Mouse (Mus musculus): ENCODE measurements at regions not wholly inside any gene's neighbourhood (a gene's known extent, or its start where the extent isn't known, plus 50 kb on each side); places are given as distances from the start of the nearest gene placed in this dataset.

DNA sequence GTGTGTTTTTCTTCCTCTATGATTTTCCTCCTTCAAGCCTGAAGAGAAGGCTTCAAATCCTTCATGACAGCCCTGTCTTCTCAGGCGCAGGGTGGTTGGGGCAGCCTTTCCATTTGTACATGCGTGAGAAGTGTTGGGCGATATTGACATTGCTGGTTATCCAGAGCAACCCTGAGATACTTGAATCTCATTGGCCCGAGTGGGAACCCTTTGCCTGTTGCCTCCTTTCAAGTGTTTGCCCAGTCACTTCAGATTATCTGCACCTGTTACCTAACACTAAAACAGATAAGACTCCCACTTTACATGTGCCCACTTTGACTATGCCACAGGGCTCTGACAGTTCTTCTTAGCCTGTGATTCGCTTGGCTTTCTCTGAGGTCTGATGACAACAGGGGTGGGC is 258.3 kb downstream of the Sox2 start:
- H3K27me3 ChIP-seq, result no peaks in the 10 kb centered on the region

DNA sequence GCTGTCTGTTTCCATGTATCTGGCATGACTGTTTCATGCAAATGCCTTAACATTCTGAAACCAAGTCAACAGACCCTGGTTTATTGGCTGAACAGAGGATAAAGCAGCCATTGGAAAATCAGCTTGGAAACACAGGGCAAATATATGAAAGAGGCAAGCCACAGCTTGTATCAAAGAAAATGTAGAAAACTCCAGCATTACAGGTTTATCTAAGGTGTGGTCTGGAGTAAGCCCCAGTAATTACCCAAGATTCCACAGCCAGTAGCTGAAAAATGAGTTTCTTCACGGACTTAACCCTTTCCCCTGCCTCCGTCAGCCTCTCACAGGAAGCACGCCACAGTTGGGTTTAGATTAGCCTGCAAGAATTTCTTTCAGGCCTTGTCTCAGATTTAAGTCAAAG is 259.1 kb downstream of the Sox2 start:
- Histone ChIP-seq H3K27me3 (no peaks in the 10 kb centered on the region), H3K9ac (no peak overlapping the region), H3K4me3 (no peak overlapping the region), H3K4me2 (no peak overlapping the region), H3K4me1 (peaks cover 5% of the 10 kb centered on the region), H3K27ac (no peak overlapping the region), H3K36me3 (ENCODE audit: poor library complexity, severe bottlenecking) (no peaks in the 10 kb centered on the region), H3K9me3 (replicated peaks) (no peaks in the 10 kb centered on the region)
- WGBS, result 87% methylated on average over 3 of the region's 3 CpGs
- no peak for ATAC-seq

More for the DNA sequence above, 258.3 kb downstream of the Sox2 start:
- 91% methylated on average over 5 of the region's 5 CpGs for WGBS
- Histone ChIP-seq H3K36me3 (ENCODE audit: poor library complexity, severe bottlenecking) (no peaks in the 10 kb centered on the region), H3K9me3 (replicated peaks) (no peaks in the 10 kb centered on the region), H3K9ac (no peak overlapping the region), H3K27ac (no peak overlapping the region), H3K4me3 (no peak overlapping the region), H3K4me2 (no peak overlapping the region), H3K4me1 (peaks cover 5% of the 10 kb centered on the region)
- no peak for ATAC-seq

DNA sequence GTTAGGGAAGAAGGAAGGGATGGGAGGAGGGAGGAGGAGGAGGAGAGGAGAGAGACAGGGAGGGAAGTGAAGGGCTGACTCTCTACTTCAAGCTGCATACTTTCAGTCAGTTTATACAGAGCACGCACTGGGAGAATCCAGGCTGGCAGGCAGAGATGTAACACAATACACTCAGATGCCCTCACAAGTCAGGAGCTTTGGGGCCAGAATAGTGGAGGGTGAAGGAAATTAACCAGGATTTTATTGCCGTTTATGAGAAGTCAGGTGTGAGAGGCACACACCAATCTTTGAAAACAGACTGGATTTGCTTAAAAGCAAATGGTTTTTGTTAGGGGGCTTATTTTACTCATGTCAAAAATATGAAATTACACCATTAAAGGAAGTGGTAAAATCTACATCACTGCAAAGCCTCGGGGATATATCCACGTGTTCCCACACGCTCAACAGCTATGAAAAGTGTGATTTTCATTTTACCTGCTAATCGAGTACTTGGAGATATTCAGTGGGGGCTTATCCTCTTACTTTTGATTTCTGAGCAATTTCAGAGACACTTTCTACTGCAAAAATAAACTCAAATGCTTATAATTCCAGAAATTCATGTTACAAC is 268.2 kb downstream of the Sox2 start:
- H3K36me3 ChIP-seq (ENCODE audit: poor library complexity, severe bottlenecking), result no peaks in the 10 kb centered on the region
- H3K9ac ChIP-seq, result no peak overlapping the region
- 62% methylated on average over 6 of the region's 6 CpGs for WGBS
- no peak overlapping the region for H3K4me2 ChIP-seq
- H3K27me3 ChIP-seq, result no peaks in the 10 kb centered on the region
- no peak overlapping the region for H3K4me3 ChIP-seq
- H3K4me1 ChIP-seq, result no peaks in the 10 kb centered on the region
- no peak for ATAC-seq
- H3K27ac ChIP-seq, result no peak overlapping the region
- no peaks in the 10 kb centered on the region for H3K9me3 ChIP-seq (replicated peaks)

DNA sequence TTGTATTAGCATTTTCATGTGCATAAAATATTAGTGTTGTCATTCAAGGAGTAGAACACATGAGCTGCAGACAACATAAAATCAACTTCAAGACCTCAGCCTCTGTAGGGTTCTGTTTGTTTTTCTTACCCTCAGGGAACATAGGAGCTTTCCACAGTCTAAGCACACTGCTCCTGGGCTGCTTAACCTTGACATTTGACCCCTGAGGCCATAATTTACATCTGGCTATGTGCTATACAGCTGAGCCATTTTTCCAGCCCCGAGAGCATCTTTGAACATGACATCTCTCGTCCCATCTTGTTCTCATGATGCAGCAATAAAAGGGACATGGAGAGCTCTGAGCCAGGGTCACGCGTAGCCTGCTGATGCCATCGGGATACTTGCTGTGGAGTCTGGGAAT is 270.3 kb downstream of the Sox2 start:
- H3K27ac ChIP-seq, result no peak overlapping the region
- H3K4me1 ChIP-seq, result no peaks in the 10 kb centered on the region
- no peaks in the 10 kb centered on the region for H3K9me3 ChIP-seq (replicated peaks)
- no peak overlapping the region for H3K9ac ChIP-seq
- no peak for ATAC-seq
- WGBS, result 90% methylated on average over 5 of the region's 5 CpGs
- H3K4me3 ChIP-seq, result no peak overlapping the region
- H3K4me2 ChIP-seq, result no peak overlapping the region
- H3K36me3 ChIP-seq (ENCODE audit: poor library complexity, severe bottlenecking), result no peaks in the 10 kb centered on the region
- H3K27me3 ChIP-seq, result no peaks in the 10 kb centered on the region

DNA sequence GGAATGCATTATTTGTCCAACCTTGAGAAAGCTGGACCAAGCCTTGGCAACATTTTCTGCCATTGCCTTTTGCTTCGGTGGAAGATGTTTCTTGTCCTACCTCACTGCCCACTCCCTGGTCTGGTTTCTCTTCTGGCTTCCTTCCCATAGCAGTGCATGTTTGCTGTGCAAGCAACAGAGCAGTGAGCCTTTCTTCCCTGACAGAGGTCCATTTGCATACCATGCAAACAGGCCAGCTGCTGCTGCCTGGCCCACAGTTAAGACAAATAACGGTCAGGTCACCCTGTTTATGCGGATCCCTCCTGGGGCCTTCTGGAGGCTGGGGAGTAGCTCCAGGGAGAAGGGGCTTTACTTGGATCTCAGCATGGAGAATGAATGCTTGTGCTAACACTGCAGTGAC is 299.7 kb downstream of the Sox2 start:
- ATAC-seq, result peak; percentile 75; the same call in 1 of the 2 replicates
- Histone ChIP-seq H3K27me3 (no peaks in the 10 kb centered on the region), H3K4me1 (peaks cover 6% of the 10 kb centered on the region), H3K36me3 (ENCODE audit: poor library complexity, severe bottlenecking) (no peaks in the 10 kb centered on the region), H3K9me3 (replicated peaks) (no peaks in the 10 kb centered on the region), H3K27ac (no peak overlapping the region), H3K9ac (no peak overlapping the region), H3K4me3 (no peak overlapping the region), H3K4me2 (no peak overlapping the region)
- WGBS, result 32% methylated on average over 3 of the region's 3 CpGs

DNA sequence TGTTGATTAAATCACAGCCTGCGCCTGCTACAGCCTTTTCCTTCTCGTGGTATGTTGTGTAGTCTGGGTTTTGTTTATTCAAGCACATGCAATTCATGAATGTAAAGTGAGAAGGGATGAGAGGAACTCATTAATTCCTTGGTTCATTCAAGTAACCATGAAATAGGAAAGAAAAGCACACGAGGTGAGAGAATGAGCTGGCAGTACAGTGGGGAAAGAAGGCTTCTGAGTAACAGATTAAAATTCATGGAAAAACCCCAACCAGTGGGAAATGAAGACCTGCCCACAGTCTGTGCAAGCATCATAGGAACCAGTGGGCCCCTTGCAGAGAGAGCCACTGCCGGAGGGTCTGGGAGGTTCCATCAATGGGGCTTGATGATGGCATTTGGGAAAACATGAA is 306.0 kb downstream of the Sox2 start:
- WGBS, result 28% methylated on average over 4 of the region's 4 CpGs
- Histone ChIP-seq H3K27me3 (no peaks in the 10 kb centered on the region), H3K4me2 (no peak overlapping the region), H3K36me3 (ENCODE audit: poor library complexity, severe bottlenecking) (no peaks in the 10 kb centered on the region), H3K9me3 (replicated peaks) (no peaks in the 10 kb centered on the region), H3K9ac (no peak overlapping the region), H3K4me1 (peaks cover 14% of the 10 kb centered on the region), H3K27ac (no peak overlapping the region), H3K4me3 (no peak overlapping the region)
- ATAC-seq, result peak; percentile 62

DNA sequence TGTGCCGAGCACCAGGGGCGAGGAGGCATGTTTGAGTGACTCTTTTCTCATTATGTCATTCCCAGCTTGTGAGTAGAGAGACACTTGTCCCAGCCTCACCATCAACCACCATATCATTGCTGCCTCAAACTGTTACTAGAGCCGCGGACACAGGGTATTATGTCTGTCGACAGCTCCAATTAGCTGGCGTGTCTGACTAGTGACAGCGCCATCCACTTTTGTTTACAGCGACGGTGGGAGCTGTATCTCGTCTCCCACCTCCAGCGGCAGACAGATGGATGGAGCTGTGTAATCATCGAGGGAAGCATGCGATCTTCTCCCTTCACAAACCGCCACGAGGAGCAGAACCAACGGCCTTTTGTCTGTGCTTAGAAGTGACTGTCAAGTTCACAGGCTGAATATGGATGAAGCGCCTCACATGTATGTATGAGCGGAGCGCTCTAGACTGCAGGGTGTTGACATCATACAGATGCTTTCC is 308.9 kb downstream of the Sox2 start:
- Histone ChIP-seq H3K4me2 (peak overlapping the region; percentile 16; the same call in 1 of the 2 replicates), H3K9me3 (replicated peaks) (no peaks in the 10 kb centered on the region), H3K27me3 (no peaks in the 10 kb centered on the region), H3K4me3 (no peak overlapping the region), H3K4me1 (peaks cover 14% of the 10 kb centered on the region), H3K27ac (no peak overlapping the region; the same call in 1 of the 2 replicates), H3K36me3 (ENCODE audit: poor library complexity, severe bottlenecking) (no peaks in the 10 kb centered on the region), H3K9ac (no peak overlapping the region)
- peak; percentile 68 for ATAC-seq
- 62% methylated on average over 19 of the region's 19 CpGs for WGBS

DNA sequence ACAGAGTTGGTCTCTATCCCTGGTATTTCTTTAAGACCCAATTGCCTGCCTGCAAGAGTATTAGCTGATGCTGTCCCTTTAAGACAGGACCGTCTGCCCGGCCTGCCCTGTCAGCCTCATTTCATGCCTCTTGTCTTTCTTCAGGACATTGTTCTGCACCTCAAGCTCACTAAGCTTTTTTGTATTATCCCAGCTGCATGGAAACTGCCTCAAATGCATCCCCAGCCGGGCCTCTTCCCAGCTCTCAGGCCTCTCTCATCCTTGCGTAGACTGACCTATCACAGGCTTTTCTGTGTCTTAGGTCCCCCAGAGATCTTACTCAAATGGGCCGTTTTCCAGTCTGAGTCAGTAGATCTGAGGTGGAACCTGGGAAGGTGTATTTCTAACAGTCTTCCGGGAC is 316.2 kb downstream of the Sox2 start:
- Histone ChIP-seq H3K27me3 (no peaks in the 10 kb centered on the region), H3K4me2 (no peak overlapping the region), H3K4me3 (no peak overlapping the region), H3K9me3 (replicated peaks) (no peaks in the 10 kb centered on the region), H3K9ac (no peak overlapping the region), H3K27ac (no peak overlapping the region), H3K4me1 (peaks cover 13% of the 10 kb centered on the region), H3K36me3 (ENCODE audit: poor library complexity, severe bottlenecking) (no peaks in the 10 kb centered on the region)
- 9% methylated on average over 6 of the region's 6 CpGs for WGBS
- no peak for ATAC-seq

DNA sequence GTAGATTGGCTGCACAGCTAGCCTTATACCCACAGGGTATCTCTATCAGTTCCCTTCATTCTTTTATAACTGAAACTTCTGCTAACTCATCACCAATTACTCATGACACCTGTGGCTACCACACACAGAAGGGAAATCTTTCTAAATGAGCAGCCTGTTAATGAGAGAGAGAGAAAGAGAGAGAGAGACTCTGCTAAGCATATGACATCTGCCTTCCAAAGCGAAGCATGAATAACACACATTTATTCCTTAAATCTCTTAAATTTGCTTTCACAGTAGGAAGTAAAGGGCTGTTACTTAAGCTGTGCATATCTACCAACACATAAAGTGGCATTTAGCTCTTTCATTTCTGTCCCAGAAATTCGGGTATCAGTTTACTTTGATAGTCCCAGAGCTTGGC is 317.7 kb downstream of the Sox2 start:
- Histone ChIP-seq H3K4me3 (no peak overlapping the region), H3K36me3 (ENCODE audit: poor library complexity, severe bottlenecking) (no peaks in the 10 kb centered on the region), H3K9me3 (replicated peaks) (no peaks in the 10 kb centered on the region), H3K9ac (no peak overlapping the region), H3K27me3 (no peaks in the 10 kb centered on the region), H3K4me2 (no peak overlapping the region), H3K4me1 (peaks cover 13% of the 10 kb centered on the region), H3K27ac (no peak overlapping the region)
- peak; percentile 41; the same call in 1 of the 2 replicates for ATAC-seq
- 66% methylated on average over 2 of the region's 2 CpGs for WGBS

DNA sequence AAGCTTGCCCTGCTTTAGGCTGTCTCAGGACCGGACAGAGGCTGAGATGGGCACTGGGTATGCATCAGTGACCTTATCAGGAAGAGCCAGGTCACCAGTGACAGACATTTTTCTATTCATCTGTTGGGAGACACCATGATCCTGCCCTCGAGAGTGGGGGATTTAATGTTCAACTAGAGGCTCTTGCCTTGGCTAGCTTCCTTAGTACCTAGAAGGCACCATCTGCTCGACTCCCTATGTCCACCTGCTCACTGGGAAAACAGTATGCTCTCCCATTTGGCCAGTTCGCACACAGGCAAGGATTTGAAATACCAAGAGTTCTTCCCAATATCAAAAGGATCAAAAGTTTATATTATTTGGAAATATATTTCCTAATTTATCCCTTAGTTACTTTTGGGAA is 321.3 kb downstream of the Sox2 start:
- 92% methylated on average over 4 of the region's 4 CpGs for WGBS
- no peaks in the 10 kb centered on the region for H3K9me3 ChIP-seq (replicated peaks)
- H3K9ac ChIP-seq, result no peak overlapping the region
- H3K4me3 ChIP-seq, result no peak overlapping the region
- H3K4me2 ChIP-seq, result no peak overlapping the region
- H3K27me3 ChIP-seq, result no peaks in the 10 kb centered on the region
- peaks cover 5% of the 10 kb centered on the region for H3K4me1 ChIP-seq
- no peak for ATAC-seq
- no peak overlapping the region for H3K27ac ChIP-seq
- H3K36me3 ChIP-seq (ENCODE audit: poor library complexity, severe bottlenecking), result no peaks in the 10 kb centered on the region

DNA sequence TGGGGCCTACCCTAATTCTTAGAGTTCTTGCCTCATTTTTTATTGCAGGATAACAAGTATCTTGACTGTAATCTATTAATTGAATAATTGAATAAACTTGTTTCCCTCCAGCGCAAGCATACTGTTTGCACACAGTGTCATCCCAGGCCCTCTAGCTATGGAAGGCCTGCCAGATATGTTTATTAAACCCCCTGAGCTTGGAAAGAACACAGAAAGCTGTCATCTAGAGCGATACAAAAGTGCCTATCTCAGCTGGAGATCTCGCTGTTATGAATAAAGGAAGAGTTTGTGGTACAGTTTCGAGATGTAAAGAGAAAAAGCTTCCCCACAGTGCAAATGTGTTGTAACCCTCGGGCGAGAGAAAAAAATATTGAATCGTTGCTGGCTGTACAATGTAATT is 324.2 kb downstream of the Sox2 start:
- Histone ChIP-seq H3K4me1 (no peaks in the 10 kb centered on the region; the same call in none of the 2 replicates), H3K9ac (no peak overlapping the region), H3K4me2 (no peak overlapping the region), H3K36me3 (ENCODE audit: poor library complexity, severe bottlenecking) (no peaks in the 10 kb centered on the region), H3K9me3 (replicated peaks) (no peaks in the 10 kb centered on the region), H3K27me3 (no peaks in the 10 kb centered on the region), H3K27ac (no peak overlapping the region), H3K4me3 (no peak overlapping the region)
- peak; percentile 48; the same call in 1 of the 2 replicates for ATAC-seq
- WGBS, result 54% methylated on average over 7 of the region's 7 CpGs
